Mouse (Mus musculus) heart, embryonic 10.5 days (tissue): Measurements from ENCODE around the gene Tnfrsf17. TPM values are rescaled to one million over a fixed set of nuclear protein-coding genes. Genes with fewer than 3 reads are reported as not detected.

Source experiments
- DNase-seq: peaks from one replicate; pipeline ENCODE4 v3.0.0-alpha.2; 2017; ENCODE audit warnings: low spot score
- H3K27ac ChIP-seq: fragments of 300-500 bp; sonication (generic); 2 replicates; pipeline ENCODE4 v1.5.1; 2016; ENCODE audit warnings: mild to moderate bottlenecking
- H3K27me3 ChIP-seq: fragments of 300-500 bp; sonication (generic); 2 replicates; pipeline ENCODE4 v1.6.1; 2016; ENCODE audit warnings: mild to moderate bottlenecking; ENCODE audit not compliant: poor library complexity, insufficient read depth, severe bottlenecking
- H3K36me3 ChIP-seq: fragments of 300-500 bp; sonication (generic); 2 replicates; pipeline ENCODE4 v1.6.1; 2016; ENCODE audit warnings: mild to moderate bottlenecking, moderate library complexity
- H3K4me1 ChIP-seq: fragments of 300-500 bp; sonication (generic); 2 replicates; pipeline ENCODE4 v1.6.1; 2016; ENCODE audit warnings: mild to moderate bottlenecking
- H3K4me3 ChIP-seq: fragments of 300-500 bp; sonication (generic); 2 replicates; pipeline ENCODE4 v1.5.1; 2016; ENCODE audit warnings: mild to moderate bottlenecking, moderate library complexity
- H3K9me3 ChIP-seq: fragments of 300-500 bp; sonication (generic); 2 replicates; pipeline ENCODE4 v1.6.1; 2016; ENCODE audit warnings: mild to moderate bottlenecking, moderate library complexity
- WGBS: fragments of 180-500 bp; shearing (Covaris S2); methylation state at CpG from one replicate; pipeline ENCODE4 v1.1.7; 2016; 5-methylcytosine and 5-hydroxymethylcytosine counted together
- polyA plus RNA-seq: library from polyadenylated mRNA; unstranded; fragments of >200 nt; fragmentation: Nextera tagmentation; extraction: Ambion mirVana; gene quantifications from 2 replicates; pipeline ENCODE4 v1.2.1, GENCODE M21; 2016

Gene Tnfrsf17
- polyA plus RNA-seq, 1 experiment from 2014 or later: not detected

DNA sequence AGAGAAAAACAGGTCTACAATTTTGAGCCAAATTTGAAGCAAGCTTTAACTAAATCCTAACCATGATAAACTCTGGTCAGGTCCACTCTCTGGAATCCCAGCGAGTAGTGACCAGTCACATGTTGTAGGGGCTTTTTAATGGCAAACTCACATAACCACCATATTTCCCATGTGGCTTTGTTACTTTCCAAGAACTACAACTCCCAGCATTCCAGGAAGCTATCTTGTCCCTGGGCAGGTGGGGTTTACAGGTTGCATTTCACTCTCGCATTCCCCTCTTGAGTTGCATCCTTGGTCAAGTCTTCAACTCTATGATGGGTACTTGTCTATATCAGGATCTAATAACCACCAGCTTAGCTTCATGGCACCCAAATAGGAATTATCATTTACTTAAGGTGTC is 8.1 kb upstream of the Tnfrsf17 start:
- DNase-seq: no peak
- Histone ChIP-seq H3K27ac (no peak overlapping the region), H3K27me3 (no peaks in the 10 kb centered on the region), H3K4me3 (no peak overlapping the region), H3K9me3 (no peaks in the 10 kb centered on the region), H3K4me1 (no peaks in the 10 kb centered on the region), H3K36me3 (no peaks in the 10 kb centered on the region)
- 80% methylated on average over 2 of the region's 2 CpGs for WGBS

DNA sequence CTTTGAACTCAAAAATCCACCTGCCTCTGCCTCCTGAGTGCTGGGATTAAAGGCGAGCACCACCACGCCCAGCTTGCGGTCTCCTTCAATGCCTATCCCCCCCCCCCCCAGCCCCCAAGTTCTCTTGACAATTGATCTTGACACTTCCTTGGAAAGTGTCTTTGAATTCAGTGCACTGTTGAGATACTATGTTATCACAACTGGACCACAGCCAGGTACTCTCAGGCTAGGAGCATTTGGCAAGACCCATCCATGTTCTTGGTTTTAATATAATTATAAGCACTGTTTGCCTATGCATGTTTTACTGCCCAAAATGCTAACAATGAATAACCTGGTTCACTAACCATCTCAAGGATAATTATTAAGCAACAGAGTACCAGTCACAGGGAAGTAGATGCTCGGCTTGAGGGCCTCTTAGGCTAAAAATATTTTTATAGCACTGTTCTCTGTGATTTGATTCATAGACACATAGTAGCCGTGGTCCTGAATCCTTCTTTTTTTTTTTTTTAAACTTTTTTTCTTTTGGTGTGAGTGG is 2.2 kb downstream of the Tnfrsf17 start:
- Histone ChIP-seq H3K4me3 (no peak overlapping the region), H3K4me1 (0 out of 2 replicates have a peak, but pooled peaks cover 4% of the 10 kb centered on the region), H3K27me3 (no peaks in the 10 kb centered on the region), H3K9me3 (no peaks in the 10 kb centered on the region), H3K27ac (no peak overlapping the region), H3K36me3 (no peaks in the 10 kb centered on the region)
- no peak for DNase-seq
- WGBS: 64% methylated on average over 5 of the region's 5 CpGs

DNA sequence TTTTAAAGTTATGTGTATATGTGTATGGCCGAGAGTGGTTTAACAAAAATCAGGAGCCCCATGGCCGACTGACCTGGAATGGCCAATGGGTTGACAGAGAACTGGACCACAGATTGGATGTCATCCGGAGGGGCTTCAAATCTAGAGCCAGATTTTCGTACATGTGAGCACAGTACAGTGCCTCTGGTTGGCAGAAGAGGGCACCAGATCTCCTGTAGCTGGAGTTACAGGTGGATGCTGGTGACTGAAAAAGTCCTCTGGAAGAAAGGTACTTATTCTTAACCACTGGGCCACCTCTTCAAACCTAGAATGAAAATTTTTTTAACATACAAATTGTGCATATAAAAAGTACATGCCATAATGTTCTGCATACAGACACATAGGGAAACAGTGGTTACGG is 3.1 kb downstream of the Tnfrsf17 start:
- no peak overlapping the region for H3K4me3 ChIP-seq
- no peak for DNase-seq
- no peak overlapping the region for H3K27ac ChIP-seq
- H3K9me3 ChIP-seq: no peaks in the 10 kb centered on the region
- no peaks in the 10 kb centered on the region for H3K36me3 ChIP-seq
- no peaks in the 10 kb centered on the region for H3K27me3 ChIP-seq
- 68% methylated on average over 5 of the region's 5 CpGs for WGBS
- 0 out of 2 replicates have a peak, but pooled peaks cover 4% of the 10 kb centered on the region for H3K4me1 ChIP-seq

- 57% methylated on average over 6 of the region's 6 CpGs for WGBS
- Histone ChIP-seq H3K9me3 (no peaks in the 10 kb centered on the region), H3K27ac (no peak overlapping the region), H3K36me3 (no peaks in the 10 kb centered on the region), H3K4me1 (0 out of 2 replicates have a peak, but pooled peaks cover 8% of the 10 kb centered on the region), H3K27me3 (no peaks in the 10 kb centered on the region), H3K4me3 (no peak overlapping the region)
- no peak for DNase-seq
These were observed 3.7 kb downstream of the Tnfrsf17 start for GRCm38 (mm10) chr16:11317324-11317723.

DNA sequence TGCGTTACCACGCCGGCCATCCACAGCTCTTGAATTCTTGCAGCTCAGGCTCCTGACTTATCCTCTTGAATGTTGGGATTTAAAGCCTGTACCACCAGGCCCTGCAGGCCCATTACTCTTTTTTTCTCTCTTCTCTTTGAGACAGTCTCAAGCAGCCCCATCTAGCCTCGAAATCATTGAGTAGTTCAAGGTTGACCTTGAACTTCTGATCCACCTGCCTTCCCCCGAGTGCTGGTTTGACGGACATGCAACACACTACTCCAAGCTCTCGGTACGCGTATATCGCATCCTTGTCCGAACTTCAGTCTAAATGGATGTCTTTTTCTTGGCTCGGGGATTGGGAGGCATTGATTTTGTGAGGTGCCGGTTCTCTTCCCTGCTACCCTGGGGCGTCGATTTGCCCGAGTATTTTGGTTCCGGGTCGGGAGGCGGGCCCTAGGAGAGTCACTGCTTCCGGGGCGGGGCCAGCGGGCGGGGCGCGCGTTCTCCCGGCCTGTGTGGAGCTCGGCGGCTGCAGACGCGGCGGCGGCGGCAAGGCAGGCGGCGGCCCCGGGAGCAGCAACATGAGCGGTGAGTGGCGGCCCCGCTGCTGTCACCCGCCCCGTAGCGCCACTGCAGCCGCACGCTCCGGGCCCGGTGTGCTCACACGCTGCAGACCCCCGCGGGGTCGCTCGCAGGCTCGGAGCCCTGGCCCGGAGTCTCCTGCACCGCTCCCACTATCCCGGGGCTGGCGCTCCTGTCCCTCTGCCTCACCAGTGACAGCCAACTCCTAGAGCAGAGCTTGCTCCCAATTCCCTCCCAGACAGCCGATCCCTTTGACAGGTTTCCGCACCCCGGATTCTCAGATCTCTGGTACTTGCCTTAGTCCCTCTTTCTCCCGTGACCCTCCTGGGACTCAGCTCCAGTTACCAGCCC is 9.1 kb downstream of the Tnfrsf17 start, which contains the start of gene Snx29:
Gene Snx29, plus strand, starts transcription at position 500 of the 915 bp plus-strand sequence.
- Histone ChIP-seq H3K27ac (peak within 1 kb of the TSS; percentile 91), H3K36me3 (no peaks in the 10 kb centered on the region), H3K9me3 (no peaks in the 10 kb centered on the region), H3K27me3 (no peaks in the 10 kb centered on the region), H3K4me1 (peaks cover 12% of the 10 kb centered on the region; the same call in 1 of the 2 replicates), H3K4me3 (peak within 1 kb of the TSS; percentile 86)
- 4% methylated on average over 61 of the region's 61 CpGs for WGBS
- DNase-seq: peak; percentile 96

GRCm38 (mm10) chr16:11323324-11324051 is 9.9 kb downstream of the Tnfrsf17 start:
- no peak for DNase-seq
- WGBS: 9% methylated on average over 17 of the region's 17 CpGs
- Histone ChIP-seq H3K9me3 (no peaks in the 10 kb centered on the region), H3K4me3 (peak overlapping the region; percentile 86), H3K27me3 (no peaks in the 10 kb centered on the region), H3K4me1 (peaks cover 12% of the 10 kb centered on the region; the same call in 1 of the 2 replicates), H3K27ac (peak overlapping the region; percentile 91), H3K36me3 (no peaks in the 10 kb centered on the region)

DNA sequence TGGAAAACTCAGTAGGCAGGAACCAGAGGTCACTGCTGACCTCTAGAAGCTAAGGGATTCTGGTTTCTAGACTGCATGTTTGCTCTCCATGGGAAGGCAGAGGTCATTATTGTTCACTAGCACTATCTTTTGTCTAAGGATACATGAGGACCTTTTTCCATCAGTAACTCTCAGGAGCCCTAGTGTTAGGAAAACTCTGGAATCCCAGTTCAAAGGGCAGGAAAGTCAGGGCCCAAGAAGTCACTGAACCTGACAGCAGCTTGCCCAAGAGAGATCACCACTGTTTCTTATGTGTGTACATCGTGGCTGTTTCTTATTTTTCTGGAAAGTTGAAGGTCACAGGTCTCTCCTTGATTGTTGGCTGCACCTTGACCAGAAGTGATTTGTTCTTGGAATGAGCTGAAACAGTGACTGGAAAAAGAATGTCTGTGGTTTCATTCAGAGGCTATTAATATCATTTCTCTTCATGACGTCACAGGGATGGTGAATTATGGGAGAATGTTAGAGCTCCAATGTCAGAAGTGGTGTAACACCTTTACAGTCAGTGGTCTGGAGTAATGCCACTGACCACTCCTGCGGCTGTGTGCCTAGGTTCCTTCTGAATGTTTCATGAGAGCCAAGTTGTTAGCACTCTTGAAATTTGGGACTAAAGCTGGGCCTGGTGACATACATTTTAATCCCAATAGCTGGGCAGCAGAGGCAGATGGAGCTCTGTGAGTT is 16.6 kb downstream of the Tnfrsf17 start:
- no peak overlapping the region for H3K27ac ChIP-seq
- no peaks in the 10 kb centered on the region for H3K36me3 ChIP-seq
- H3K4me1 ChIP-seq: 0 out of 2 replicates have a peak, but pooled peaks cover 2% of the 10 kb centered on the region
- no peak for DNase-seq
- H3K9me3 ChIP-seq: no peaks in the 10 kb centered on the region
- no peak overlapping the region for H3K4me3 ChIP-seq
- 76% methylated on average over 3 of the region's 3 CpGs for WGBS
- H3K27me3 ChIP-seq: no peaks in the 10 kb centered on the region

GRCm38 (mm10) chr16:11331030-11331429 is 17.4 kb downstream of the Tnfrsf17 start:
- 85% methylated on average over 1 of the region's 1 CpGs for WGBS
- Histone ChIP-seq H3K9me3 (no peaks in the 10 kb centered on the region), H3K4me1 (0 out of 2 replicates have a peak, but pooled peaks cover 2% of the 10 kb centered on the region), H3K36me3 (no peaks in the 10 kb centered on the region), H3K27ac (no peak overlapping the region), H3K27me3 (no peaks in the 10 kb centered on the region), H3K4me3 (no peak overlapping the region)
- DNase-seq: no peak

DNA sequence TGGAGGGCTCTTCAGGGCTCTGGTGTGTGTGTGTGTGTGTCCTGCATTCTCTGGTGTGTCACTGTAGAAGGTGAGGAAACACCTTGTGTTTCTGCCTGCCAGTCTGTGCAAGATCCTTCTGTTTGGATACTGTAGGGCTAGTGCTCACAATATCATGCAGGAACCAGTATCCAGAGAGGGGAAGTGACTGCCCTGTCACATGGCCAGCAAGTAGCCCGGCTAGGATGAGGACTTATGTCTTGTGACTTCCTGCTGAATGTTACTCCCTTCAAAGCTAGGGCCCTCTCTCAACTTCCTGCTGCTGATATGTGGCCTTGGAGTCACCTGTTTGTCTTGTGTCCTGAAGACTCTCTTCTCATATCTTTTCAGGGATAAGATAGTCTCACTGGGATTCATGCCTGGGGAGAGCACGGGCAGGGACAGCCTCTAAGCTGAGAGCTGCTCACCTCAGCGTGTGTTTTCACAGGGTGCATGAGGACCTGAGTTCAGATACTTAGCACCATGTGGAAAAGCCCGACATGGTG is 29.7 kb downstream of the Tnfrsf17 start:
- 50% methylated on average over 4 of the region's 4 CpGs for WGBS
- Histone ChIP-seq H3K4me3 (no peak overlapping the region), H3K4me1 (peaks cover 22% of the 10 kb centered on the region), H3K27me3 (no peaks in the 10 kb centered on the region), H3K36me3 (no peaks in the 10 kb centered on the region), H3K27ac (0 out of 2 replicates have a peak overlapping the region, but pooled peaks have one; percentile 13), H3K9me3 (no peaks in the 10 kb centered on the region)
- no peak for DNase-seq

GRCm38 (mm10) chr16:11351903-11352302 is 38.3 kb downstream of the Tnfrsf17 start:
- peak overlapping the region; percentile 31; the same call in 1 of the 2 replicates for H3K27ac ChIP-seq
- peaks cover 9% of the 10 kb centered on the region for H3K4me1 ChIP-seq
- H3K4me3 ChIP-seq: no peak overlapping the region
- WGBS: 24% methylated on average over 7 of the region's 7 CpGs
- H3K36me3 ChIP-seq: no peaks in the 10 kb centered on the region
- H3K9me3 ChIP-seq: no peaks in the 10 kb centered on the region
- no peak for DNase-seq
- no peaks in the 10 kb centered on the region for H3K27me3 ChIP-seq

DNA sequence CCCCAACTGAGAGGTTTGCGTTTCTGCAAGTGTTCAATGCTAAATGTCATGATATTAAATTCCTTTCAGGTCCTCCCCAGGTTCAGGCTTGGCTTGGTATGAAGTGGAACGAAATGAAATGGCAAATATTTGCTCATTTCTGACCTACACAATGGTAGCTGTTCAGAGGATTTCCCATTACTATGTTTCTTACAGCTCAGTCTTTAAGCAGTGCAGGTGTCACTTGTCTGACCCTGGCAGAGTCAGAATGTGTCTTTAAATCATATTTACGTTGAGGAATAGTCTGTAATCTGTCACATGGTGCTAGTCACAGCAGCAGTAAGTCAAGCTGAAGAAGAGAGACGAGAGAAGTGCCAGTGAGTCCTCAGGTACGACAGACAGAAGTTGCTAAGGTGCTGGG is 45.6 kb downstream of the Tnfrsf17 start:
- Histone ChIP-seq H3K36me3 (no peaks in the 10 kb centered on the region), H3K9me3 (no peaks in the 10 kb centered on the region), H3K4me1 (no peaks in the 10 kb centered on the region), H3K27me3 (no peaks in the 10 kb centered on the region), H3K4me3 (no peak overlapping the region), H3K27ac (no peak overlapping the region)
- WGBS: 77% methylated on average over 5 of the region's 5 CpGs
- no peak for DNase-seq

DNA sequence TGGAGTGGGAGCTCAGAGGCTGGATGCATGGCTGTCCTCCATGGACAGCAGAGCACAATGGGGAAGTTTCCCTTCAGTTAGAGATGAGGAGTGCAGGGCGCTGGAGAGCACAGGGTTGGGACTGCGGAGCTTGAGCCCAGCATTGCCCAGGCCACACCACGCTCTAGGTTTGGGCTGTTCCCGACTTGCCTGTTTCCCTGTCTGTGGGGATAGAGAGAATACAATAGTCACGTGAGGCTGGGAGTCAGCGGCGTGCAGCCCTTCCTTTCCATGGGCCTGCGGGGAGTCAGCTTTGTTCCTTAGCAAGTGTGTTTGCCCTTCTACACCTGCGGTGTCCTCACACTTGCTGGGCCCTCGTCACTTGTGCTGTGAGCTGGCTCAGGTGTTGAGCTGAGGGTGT is 46.3 kb downstream of the Tnfrsf17 start:
- no peak for DNase-seq

More for the DNA sequence above, 46.3 kb downstream of the Tnfrsf17 start:
- Histone ChIP-seq H3K4me3 (no peak overlapping the region), H3K4me1 (no peaks in the 10 kb centered on the region), H3K27ac (no peak overlapping the region), H3K36me3 (no peaks in the 10 kb centered on the region), H3K9me3 (no peaks in the 10 kb centered on the region), H3K27me3 (no peaks in the 10 kb centered on the region)
- WGBS: 46% methylated on average over 10 of the region's 10 CpGs
